Mouse (Mus musculus): ENCODE results near the gene Osbpl7.

- TF ChIP-seq GATA1 (IDR thresholded peaks at IDR 0.05; ENCODE audit: borderline replicate concordance, low read length) (no peak), FLI1 (IDR thresholded peaks at IDR 0.05; ENCODE audit: low read length) (no peak)
Observed at GRCm38 (mm10) chr11:97044902-97045301, 5.5 kb upstream of the Osbpl7 start.
